Mouse (Mus musculus): Measurements from ENCODE around the gene Gopc. TPM values are rescaled to one million over a fixed set of nuclear protein-coding genes. Genes with fewer than 3 reads are reported as not detected.

The Gopc gene
- total RNA-seq (2021): 1 to 10 TPM; 8.0 to 8.4 TPM
- long read RNA-seq, experiment 1, full-length matches to known transcripts: 9 of 11 reads
- long read RNA-seq, experiment 1, partial matches to known transcripts: 1 of 11 reads
- long read RNA-seq, experiment 1, other reads (novel, unspliced or antisense): 1 of 11 reads
- long read RNA-seq, experiment 2, full-length matches to known transcripts: 8 of 11 reads
- long read RNA-seq, experiment 2, partial matches to known transcripts: 1 of 11 reads
- long read RNA-seq, experiment 2, other reads (novel, unspliced or antisense): 2 of 11 reads

DNA sequence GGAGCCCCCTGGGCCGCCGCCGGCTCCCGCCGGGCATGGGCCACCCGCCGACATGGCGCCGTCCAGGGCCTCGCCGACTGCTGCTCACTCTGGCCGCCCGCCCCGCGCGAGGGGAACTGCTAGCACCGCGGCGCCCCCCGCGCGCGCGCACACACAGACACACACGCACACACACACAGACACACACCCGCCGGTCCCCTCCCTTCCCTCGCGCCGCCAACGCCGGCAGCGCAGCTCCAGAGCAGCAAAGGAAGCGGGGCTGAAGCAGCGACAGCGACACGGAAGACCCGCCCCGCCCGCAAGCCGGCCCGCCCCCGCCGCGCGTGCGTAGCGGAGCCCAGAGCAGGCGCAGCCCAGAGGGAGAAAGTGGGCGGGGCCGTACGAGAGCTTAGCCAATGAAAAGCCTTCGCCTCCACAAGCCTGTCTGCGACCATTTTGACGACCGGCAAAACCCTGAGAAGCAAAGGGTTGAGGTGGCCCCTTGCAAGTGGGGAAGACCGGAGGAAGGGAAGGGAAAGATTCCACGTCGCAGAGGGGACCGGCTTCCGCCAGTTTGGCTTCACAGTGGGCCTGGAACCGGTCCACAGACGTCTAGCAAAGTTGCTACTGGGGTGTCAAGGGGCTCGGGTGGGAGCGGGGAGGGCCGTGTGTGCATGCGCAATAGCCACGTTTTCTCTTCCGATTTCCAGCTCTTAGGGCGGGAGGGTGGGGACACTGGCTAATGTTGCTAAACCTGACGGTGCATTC, at the start of gene Gopc:
TSS of gene Gopc (minus strand) at position 280 of the 747 bp plus-strand sequence.
- peak; percentile 97 for DNase-seq

GRCm38 (mm10) chr10:52430953-52431352, 49.0 kb upstream of the Gopc start:
- no peak for DNase-seq

DNA sequence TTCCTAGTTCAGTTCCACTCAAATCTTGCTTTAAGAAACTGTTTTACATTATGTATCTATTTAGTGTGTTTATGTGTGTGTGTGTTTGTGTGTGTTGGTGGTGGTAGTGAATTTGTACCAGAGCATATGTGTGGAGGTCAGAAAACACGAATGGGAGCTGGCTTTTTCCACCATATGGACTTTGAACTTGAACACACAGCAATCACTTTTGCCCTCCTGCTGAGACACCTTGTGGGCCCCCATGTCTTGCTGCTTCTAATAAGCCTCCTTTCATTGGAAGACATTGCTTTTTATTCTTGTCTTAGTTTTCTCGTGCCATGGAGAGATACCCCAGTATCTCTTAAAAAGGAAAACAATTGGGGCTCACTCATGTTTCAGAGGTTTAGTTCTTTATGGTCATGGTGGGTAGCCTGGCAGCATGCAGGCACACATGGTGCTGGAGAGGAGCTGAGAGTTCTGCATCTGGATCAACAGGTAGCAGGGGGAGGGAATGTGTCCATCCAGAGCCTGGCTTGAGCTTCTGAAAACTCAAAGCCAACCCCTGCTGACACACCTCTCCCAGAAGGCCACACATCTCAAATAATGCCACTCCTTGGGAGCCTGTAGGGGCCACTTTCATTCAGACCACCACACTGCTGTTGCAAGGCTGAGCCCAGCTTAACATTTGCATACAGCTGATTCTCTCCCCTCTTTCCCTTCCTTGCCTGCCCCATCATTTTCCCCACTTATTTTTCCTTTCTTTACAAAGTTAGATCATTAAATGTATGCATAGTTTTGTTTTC, 45.9 kb upstream of the Gopc start:
- DNase-seq: no peak

DNA sequence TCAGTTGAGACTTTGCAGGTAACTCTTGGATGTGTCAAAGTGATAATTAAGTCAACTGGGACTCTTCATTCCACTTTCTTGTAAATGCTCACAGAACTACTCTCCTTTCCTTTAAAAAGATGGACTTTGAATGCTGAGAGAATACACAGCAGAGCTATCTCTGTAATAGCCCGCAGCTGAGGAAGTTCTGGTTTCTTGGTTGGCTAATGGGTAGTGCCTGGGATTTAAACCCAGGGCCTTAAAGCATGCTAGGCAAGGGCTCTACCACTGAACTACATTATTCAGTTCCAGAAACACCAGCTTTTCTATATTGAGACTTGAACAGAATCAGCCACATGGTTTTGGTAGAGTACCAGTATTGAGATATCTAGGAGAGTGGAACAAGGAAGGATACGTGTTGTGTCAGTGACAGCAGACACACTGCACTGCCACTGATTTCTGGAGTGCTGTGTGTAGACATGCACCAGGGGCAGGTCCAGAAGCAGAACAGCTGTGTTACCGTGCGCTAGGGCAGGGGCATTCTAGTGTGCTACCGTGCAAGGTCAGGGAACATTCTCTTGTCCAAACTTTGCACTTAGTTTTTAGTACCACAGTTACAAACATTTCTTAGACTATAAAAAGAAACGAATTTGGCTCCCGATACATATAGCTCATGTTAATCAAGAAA, 44.5 kb upstream of the Gopc start:
- DNase-seq: no peak

DNA sequence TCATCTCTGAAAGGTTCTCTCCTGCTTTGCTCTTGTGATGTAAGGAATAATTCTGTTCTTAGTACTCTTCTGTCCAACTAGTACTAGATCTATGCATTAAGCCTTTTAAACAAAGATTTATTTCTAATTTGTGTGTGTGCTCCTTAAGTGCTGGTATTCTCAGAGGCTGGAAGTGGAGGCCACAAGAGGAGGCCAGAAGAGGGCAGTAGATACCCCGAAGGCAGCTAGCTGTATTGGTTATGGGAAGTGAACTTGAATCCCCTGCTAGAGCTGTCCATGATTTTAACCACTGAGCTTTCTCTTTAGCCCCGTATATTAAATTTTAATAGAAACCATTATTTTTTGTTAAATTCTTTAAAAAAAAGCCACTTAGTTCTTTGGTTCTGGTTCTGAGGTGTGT, 41.2 kb upstream of the Gopc start:
- no peak for DNase-seq

DNA sequence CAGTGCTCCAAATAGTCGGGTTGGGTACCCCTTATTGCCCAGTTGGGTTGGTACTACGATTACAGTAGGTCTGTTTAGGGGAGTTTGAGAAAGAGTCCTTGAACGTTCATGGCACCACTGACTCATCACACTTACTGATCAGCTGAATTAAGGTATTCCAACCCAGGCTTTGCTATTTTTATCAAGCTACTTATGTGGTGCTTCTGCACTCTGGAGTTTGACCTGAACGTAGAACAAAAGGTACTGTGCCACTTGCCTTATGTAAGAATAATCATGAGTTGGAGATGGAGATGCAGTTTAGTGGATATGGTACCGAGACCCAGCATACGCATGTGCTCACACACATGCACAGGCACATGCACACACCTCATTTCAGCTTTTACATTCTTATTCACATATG, 39.8 kb upstream of the Gopc start:
- DNase-seq: no peak

- DNase-seq: no peak
Observed at GRCm38 (mm10) chr10:52420526-52420925, 38.6 kb upstream of the Gopc start.

DNA sequence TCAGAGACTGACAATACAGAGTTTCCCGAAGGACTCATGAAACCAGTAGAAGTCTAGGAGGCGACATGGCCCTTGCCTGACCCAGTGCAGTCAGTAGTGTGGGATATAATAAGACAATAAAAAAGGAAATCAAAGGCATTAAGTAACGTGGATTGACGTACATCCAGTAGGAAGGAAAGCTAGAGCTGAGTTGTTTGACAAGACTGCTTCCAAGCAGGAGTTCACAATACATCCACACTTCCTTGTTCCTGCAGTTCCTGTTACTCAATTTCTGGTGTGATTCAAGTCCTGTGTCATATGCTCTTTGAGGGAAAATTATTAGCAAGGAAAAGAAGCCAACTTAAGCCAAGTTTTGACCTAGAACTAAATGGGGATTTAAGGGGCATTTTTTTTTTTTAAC, 37.5 kb upstream of the Gopc start:
- no peak for DNase-seq

DNA sequence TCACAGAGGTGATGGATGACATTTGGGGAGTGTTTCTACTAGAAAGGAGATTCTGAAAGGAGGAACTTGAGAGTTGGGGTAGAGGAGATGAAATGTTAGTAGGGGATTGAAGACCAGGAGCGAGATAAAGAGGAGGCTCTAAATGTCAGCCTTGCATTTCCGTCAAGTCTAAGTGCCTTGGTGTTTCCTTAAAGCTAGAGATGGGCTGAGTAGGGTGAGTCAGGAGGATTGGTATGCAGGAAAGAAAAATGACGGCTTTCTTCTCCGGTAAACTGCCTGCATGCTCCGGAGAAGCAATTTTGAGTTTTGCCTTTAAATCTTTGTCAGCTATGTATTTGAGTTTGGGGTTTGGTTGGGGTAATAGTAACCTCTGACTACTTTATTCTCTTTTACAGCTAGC, 37.0 kb upstream of the Gopc start:
- DNase-seq: no peak

DNA sequence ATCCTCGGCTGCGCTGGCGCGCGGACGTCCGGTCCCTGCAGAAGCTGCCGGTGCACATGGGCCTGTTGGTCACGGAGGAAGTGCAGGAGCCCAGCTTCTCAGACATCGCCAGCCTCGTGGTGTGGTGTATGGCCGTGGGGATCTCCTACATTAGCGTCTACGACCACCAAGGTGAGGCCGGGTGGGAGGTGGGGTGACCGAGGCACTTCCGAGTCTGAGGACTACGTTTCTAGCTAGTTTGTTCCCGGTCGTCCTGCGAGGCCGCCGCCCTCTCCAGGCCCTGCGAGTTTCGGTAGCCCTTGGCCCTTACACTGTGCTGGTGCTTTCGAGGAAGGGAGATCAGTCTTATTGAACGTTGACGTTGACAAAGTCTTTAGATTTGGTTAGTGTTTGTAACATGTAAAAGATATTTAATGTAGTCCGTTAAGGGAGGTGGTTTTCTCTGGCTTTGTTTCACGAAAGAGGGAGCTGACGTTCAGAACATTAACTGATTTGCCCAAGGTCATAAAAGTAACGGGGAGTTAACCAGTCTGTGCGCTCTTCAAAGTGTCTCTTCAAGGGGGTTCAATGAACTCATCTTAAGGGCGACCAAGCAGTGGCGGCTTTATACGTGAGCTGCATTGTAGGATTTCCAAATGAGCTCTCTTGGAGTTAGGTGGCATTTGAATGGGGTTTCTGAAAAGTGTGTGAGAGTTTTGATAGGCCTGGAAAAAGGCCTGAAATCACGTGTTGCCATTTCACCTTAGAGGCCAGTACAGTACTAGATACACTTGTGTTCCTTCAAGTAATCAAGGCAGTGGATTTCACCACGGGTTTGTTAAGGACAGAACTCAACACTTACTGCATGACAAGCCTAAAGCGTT, 36.3 kb upstream of the Gopc start:
- DNase-seq: no peak

GRCm38 (mm10) chr10:52417299-52417997, 35.5 kb upstream of the Gopc start, which contains the start of gene Nus1:
Nus1 (plus strand) TSS chr10:52417547.
- DNase-seq: peak; percentile 96

DNA sequence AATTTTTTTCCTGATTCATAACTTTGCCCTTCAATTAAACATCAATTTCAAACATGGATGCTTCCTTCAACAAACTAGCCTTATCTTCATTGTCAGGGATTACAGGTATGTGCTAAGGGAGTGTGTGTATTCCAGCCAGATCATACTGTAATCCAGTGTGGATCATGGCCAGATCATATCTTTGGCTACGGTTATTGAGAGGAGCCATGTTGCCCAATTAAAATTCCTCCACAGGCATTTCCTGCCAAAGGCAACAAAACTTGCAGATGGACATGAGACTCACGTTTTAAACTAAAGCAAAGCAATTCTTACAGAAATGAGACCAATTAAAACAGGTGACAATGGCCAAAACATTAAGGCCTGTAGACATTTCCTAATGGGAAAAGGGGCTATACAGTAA, 34.5 kb upstream of the Gopc start:
- no peak for DNase-seq

DNA sequence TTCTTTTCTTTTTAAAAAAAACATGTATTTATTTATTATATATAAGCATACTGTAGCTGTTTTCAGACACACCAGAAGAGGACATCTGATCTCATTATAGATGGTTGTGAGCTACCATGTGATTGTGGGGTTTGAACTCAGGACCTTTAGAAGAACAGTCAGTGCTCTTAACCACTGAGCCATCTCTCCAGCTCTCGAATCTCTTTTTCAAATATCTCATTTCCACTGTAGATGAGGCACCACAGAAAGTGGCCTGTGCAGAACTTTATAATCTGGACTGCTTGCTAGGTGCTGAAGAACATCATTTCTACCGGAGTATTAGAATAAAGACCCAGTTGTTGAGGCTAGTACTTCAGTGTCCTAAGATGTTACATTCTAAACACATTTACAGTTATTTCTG, 33.1 kb upstream of the Gopc start:
- no peak for DNase-seq

DNA sequence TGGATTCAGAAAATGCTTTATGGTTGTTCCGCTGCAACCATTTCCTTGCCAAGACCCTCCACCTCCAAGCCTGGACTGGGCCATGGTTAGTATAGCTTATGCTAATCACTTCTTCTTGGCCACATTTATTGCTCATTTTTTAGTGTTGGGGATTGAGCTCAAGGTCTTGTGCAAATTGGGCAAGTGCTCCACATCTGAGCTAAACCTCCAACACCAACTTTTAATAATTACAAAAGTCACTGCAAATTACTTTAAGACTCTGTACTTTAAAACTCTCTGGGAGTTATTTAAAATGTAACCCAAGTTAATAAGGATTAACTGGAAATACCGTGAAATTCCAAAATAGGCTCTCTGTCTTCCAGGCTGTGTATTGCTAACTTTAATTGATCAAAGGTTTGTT, 25.6 kb upstream of the Gopc start:
- no peak for DNase-seq

GRCm38 (mm10) chr10:52405160-52405559, 23.2 kb upstream of the Gopc start:
- DNase-seq: no peak

DNA sequence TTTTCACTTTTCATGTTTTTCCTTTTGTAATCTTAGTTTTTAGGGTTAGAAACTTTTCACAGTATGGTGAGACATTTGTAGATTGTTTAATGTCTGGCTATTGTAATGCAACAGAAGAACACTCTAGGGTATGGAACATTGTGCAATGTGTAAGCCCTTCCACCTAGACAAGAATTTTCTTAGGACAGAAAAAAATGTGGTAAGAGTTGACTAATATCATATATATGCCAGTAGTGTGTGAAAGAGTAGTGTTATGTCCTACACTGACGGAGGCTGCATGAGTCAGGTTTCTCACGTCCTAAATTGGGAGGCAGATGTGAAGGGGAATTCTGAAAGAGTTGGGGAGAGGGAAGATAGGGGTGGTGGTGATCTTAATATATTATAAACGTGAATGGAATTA, 17.8 kb upstream of the Gopc start:
- no peak for DNase-seq

- no peak for DNase-seq
Observed at GRCm38 (mm10) chr10:52398715-52399114, 16.8 kb upstream of the Gopc start.

- no peak for DNase-seq
Observed at GRCm38 (mm10) chr10:52396647-52397046, 14.7 kb upstream of the Gopc start.

DNA sequence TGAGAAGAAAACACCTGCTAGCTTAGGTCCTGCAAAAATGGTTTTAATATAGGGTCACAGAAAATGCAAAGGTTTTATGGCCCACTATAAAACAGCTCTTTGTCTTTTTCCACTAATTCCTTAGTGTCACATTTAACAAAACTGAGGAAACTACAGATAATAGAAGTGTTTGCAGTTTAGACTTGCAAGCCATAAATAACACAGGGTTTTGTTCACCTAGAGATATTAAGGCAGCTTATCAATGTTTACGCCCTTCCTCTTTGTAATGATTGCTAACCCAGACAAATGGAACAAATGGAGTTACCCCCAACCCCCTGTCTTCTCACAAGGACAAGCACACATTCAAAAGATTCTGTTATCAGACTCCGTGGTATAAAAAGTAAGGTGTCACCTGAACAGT, 9.3 kb upstream of the Gopc start:
- DNase-seq: no peak

DNA sequence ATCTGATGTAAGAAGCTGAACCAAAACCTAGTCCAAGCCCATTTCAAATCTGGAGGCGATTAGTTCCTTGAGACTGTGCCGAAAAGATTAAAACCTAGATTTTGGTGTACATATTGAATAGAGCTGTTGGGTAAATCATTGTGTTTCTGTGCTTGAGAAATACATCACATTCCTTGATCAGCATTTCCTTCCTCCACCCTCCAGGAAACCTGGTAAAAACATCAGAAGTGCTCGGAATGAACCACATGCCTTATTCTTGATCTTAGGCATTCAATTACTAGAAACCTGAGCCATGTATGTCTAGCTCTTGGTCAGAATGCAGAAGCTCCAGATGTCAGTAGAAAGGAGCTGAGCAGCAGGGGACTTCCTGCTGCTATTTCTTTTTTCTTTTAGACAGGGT, 7.5 kb upstream of the Gopc start:
- no peak for DNase-seq

- no peak for DNase-seq
Observed at GRCm38 (mm10) chr10:52388922-52389430, 7.1 kb upstream of the Gopc start, which contains the start of gene Nepn. Nepn (plus strand) TSS chr10:52388972.
